Mouse (Mus musculus) stomach, postnatal 0 days (tissue): ENCODE data around the gene Sema4f.

Experiments
- CTCF ChIP-seq: IDR thresholded peaks from 2 replicates; pipeline ENCODE4 v1.5.1; 2016; ENCODE audit warnings: antibody characterized with exemption, low read depth, mild to moderate bottlenecking, moderate library complexity
- EP300 ChIP-seq: optimal IDR thresholded peaks from 2 replicates; pipeline ENCODE3; 2016; ENCODE audit warnings: antibody characterized with exemption

DNA sequence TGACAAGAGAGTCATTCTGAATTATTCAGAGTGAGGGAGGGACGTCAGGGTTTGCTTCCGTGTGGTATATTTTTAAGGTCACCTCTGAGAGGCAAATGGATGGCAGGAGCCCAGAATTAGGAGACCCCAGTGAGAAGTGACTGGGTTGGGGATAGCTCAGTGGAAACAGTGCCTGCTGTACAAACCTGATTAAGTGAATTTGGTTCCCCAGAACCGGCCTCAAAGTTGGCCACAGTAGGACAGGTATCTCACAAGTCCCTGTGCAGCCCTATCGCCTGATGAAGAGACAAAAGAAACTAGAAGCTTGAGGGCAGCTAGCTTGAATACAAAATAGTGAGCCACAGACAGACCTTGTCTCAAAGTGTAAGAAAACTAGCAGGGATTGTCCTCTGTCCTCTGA is 23.1 kb downstream of the Sema4f start:
- no peak for TF ChIP-seq CTCF
- TF ChIP-seq EP300, result no peak
